Mouse (Mus musculus): ENCODE measurements at regions not wholly inside any gene's neighbourhood (a gene's known extent, or its start where the extent isn't known, plus 50 kb on each side); places are given as distances from the start of the nearest gene placed in this dataset.

DNA sequence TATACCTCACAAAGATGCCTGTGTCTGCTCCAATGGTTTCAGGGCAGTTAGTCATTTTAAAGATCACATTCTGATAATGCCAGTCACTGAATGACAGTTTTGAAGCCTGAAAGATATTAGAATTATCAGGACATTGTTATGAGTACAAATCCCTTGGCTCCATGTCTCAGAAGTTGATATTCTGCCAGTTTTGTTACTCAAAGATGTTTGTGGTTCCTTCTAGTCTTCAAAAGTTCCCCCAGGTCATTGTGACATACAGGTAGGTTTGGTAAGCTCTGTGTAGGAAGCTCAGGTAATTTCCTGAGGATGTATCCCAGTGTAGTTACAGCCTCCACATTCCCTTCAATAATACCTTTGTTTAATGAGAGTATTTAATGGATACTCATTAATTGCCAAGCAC lies 169.0 kb upstream of the Bank1 start:
- no peaks in the 10 kb centered on the region for H3K36me3 ChIP-seq
- H3K4me3 ChIP-seq (replicated peaks) = no peak overlapping the region
- H3K4me2 ChIP-seq = no peak overlapping the region
- no peaks in the 10 kb centered on the region for H3K27me3 ChIP-seq
- H3K9me3 ChIP-seq = no peaks in the 10 kb centered on the region
- no peak overlapping the region for H3K27ac ChIP-seq
- H3K4me1 ChIP-seq (replicated peaks) = no peaks in the 10 kb centered on the region
- no peak overlapping the region for H3K9ac ChIP-seq (replicated peaks)
- ATAC-seq (ENCODE audit: insufficient number of reproducible peaks, insufficient read depth, low FRiP score, low TSS enrichment, low read depth) = no peak

DNA sequence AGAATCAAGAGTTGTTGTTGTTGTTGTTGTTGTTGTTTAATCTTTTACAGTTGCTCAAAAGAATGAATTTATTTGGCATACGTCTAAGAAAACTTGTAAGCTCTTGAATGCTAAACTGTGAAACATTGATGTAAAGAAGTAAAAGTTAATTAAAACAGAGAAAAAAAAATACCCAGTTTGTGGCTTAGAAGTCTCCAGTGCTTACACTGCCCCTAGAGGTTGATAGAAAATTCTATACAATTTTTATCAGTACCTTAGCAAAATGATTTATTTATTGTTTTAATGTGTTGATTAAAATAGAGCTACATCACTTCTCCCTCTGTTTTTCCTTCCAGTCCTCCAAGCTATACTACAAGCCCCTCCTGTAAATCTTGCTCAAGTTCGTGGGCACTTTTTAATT lies 165.8 kb upstream of the Bank1 start:
- no peak overlapping the region for H3K4me3 ChIP-seq (replicated peaks)
- WGBS = 76% methylated on average over 2 of the region's 2 CpGs
- H3K4me1 ChIP-seq (replicated peaks) = no peaks in the 10 kb centered on the region
- H3K36me3 ChIP-seq = no peaks in the 10 kb centered on the region
- H3K27ac ChIP-seq = no peak overlapping the region
- ATAC-seq (ENCODE audit: insufficient number of reproducible peaks, insufficient read depth, low FRiP score, low TSS enrichment, low read depth) = no peak
- H3K4me2 ChIP-seq = no peak overlapping the region
- no peak overlapping the region for H3K9ac ChIP-seq (replicated peaks)
- no peaks in the 10 kb centered on the region for H3K9me3 ChIP-seq
- no peaks in the 10 kb centered on the region for H3K27me3 ChIP-seq

DNA sequence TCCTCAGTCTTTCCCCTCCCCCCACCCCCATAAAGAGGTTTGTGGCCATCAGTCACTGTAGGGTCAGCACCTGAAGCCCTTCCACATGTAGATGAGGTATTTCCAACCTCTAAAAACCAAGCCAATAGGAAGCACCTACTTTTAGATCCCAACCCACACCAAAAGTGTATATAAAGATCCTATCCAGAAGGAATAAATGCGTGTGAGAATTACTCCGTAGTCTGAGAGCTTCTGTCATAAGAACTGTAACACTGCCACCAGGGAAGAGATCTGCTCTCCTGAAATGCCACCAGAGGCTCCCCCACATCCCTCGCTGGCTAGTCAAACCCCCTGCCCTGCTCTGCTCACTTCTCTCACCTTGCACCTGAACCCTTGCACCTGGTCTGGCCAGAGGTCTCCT lies 145.8 kb upstream of the Bank1 start:
- Histone ChIP-seq H3K36me3 (no peaks in the 10 kb centered on the region), H3K27me3 (no peaks in the 10 kb centered on the region), H3K4me1 (replicated peaks) (no peaks in the 10 kb centered on the region), H3K9me3 (no peaks in the 10 kb centered on the region), H3K27ac (no peak overlapping the region), H3K4me2 (no peak overlapping the region), H3K9ac (replicated peaks) (no peak overlapping the region), H3K4me3 (replicated peaks) (no peak overlapping the region)
- ATAC-seq (ENCODE audit: insufficient number of reproducible peaks, insufficient read depth, low FRiP score, low TSS enrichment, low read depth) = no peak
- 86% methylated on average over 3 of the region's 3 CpGs for WGBS

DNA sequence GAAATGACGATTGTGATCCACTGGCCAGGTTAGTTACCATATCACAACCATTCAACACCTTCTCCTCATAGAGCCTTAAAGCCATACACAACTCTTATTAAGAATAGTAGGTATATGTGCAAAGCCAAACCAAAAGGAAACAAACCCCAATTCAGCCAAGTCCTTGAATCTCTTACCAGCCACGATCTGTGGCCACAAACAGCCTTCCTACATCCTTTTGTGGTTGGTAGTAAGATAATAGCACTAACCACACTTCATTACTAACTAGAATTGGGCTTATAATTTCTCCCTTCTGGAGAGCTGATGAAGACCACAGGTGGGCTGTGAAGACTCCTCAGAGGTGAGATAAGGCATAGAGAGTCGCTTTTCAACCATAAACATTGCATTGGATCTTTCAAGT lies 136.9 kb upstream of the Bank1 start:
- H3K4me3 ChIP-seq (replicated peaks) = no peak overlapping the region
- H3K36me3 ChIP-seq = no peaks in the 10 kb centered on the region
- ATAC-seq (ENCODE audit: insufficient number of reproducible peaks, insufficient read depth, low FRiP score, low TSS enrichment, low read depth) = no peak
- H3K27me3 ChIP-seq = no peaks in the 10 kb centered on the region
- WGBS = 85% methylated on average over 3 of the region's 3 CpGs
- H3K9me3 ChIP-seq = no peaks in the 10 kb centered on the region
- no peaks in the 10 kb centered on the region for H3K4me1 ChIP-seq (replicated peaks)
- H3K4me2 ChIP-seq = no peak overlapping the region
- H3K27ac ChIP-seq = no peak overlapping the region
- H3K9ac ChIP-seq (replicated peaks) = no peak overlapping the region

DNA sequence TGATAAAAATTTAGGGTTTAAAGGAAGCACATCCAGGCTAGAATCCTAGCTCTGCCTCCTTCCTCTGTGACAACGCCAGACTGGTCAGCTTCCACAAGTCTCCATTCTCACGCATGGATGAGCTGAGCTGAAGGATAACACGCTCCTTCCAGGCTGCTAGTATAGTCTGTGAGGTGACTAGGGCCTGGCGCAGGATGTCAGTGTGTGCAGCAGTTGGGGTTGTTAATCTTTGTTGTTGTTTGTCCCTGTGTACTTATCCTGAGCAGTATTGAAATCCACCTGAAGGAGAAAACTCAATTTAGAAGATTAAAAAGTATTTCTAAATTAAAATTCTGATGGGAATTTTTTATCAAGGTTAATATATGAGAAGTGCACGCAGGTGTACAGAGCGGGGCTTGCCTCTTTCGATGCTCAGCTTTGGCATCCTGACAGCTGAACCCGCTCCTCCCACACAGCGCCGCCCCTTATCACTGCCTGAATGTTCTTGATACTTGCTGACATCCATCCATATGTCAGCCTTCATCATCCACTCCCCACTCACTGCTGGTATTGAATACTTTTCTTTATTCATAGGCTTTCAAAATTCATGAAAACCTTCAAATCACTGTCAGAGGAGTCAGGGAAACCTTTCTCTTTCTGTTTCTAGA lies 130.7 kb upstream of the Bank1 start:
- Histone ChIP-seq H3K27ac (no peak overlapping the region), H3K4me1 (replicated peaks) (no peaks in the 10 kb centered on the region), H3K36me3 (no peaks in the 10 kb centered on the region), H3K4me2 (no peak overlapping the region), H3K27me3 (no peaks in the 10 kb centered on the region), H3K4me3 (replicated peaks) (no peak overlapping the region), H3K9ac (replicated peaks) (no peak overlapping the region), H3K9me3 (no peaks in the 10 kb centered on the region)
- ATAC-seq (ENCODE audit: insufficient number of reproducible peaks, insufficient read depth, low FRiP score, low TSS enrichment, low read depth) = no peak
- WGBS = 80% methylated on average over 10 of the region's 10 CpGs

DNA sequence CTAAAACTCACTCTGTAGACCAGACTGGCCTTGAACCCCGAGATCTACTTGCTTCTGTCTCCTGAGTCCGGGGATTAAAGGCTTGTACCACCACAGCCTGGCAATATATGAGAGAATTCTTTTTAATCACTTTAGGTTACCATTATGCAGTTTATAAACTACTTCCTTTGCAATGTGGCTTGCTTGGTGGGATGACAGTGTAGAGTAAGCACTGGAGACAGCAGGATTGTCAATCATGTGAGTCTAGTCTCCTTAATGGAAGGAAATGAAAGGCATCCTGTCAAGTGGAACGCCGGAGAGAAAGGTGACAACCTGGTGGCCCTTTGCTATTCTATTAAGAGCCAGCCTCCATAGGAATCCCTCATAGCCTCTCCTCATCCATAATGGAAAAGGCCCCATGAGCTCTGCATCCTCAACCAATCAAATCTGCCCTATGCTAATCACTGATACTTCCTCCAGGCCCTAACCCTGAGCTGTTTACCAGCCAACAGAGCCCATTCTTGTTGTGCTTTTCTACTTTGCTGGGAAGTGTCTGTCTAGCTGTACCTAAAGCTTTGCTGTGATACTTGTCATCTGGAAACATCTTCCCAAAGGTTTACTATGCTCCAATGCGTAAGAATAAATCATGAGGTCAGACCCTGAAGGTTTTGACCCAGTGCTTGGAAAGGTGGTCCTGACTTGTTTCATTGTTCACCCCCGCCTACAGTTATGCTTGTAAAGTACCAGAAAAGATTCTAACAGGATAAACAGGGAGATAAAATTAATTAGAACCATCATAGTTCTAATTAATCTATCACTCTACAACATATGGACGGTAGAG lies 130.0 kb upstream of the Bank1 start:
- ATAC-seq (ENCODE audit: insufficient number of reproducible peaks, insufficient read depth, low FRiP score, low TSS enrichment, low read depth) = no peak
- no peaks in the 10 kb centered on the region for H3K4me1 ChIP-seq (replicated peaks)
- H3K27me3 ChIP-seq = no peaks in the 10 kb centered on the region
- no peak overlapping the region for H3K9ac ChIP-seq (replicated peaks)
- no peak overlapping the region for H3K4me2 ChIP-seq
- H3K27ac ChIP-seq = no peak overlapping the region
- H3K9me3 ChIP-seq = no peaks in the 10 kb centered on the region
- no peak overlapping the region for H3K4me3 ChIP-seq (replicated peaks)
- no peaks in the 10 kb centered on the region for H3K36me3 ChIP-seq
- 74% methylated on average over 7 of the region's 7 CpGs for WGBS

DNA sequence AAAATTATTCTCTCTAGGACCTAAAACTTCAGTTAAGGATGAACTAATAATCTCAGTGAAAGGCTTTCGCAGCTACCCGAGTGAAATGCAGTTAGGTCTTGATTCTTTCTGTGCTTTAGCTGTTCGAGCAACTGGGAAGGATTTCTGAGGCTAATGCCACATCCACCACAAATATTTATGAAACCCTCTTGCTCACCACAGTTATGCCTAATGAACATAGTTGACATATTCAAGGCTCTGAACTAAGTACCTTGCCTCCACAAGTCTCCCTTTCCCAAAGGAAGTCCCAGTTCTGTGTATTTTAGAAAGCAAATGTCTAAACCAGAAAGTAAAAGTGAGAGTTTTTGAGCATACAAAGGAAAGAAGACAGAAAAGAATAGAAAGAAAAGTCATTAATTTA lies 129.1 kb upstream of the Bank1 start:
- Histone ChIP-seq H3K4me2 (no peak overlapping the region), H3K36me3 (no peaks in the 10 kb centered on the region), H3K27me3 (no peaks in the 10 kb centered on the region), H3K27ac (no peak overlapping the region), H3K9me3 (no peaks in the 10 kb centered on the region), H3K4me3 (replicated peaks) (no peak overlapping the region), H3K9ac (replicated peaks) (no peak overlapping the region), H3K4me1 (replicated peaks) (no peaks in the 10 kb centered on the region)
- WGBS = 80% methylated on average over 3 of the region's 3 CpGs
- ATAC-seq (ENCODE audit: insufficient number of reproducible peaks, insufficient read depth, low FRiP score, low TSS enrichment, low read depth) = no peak

DNA sequence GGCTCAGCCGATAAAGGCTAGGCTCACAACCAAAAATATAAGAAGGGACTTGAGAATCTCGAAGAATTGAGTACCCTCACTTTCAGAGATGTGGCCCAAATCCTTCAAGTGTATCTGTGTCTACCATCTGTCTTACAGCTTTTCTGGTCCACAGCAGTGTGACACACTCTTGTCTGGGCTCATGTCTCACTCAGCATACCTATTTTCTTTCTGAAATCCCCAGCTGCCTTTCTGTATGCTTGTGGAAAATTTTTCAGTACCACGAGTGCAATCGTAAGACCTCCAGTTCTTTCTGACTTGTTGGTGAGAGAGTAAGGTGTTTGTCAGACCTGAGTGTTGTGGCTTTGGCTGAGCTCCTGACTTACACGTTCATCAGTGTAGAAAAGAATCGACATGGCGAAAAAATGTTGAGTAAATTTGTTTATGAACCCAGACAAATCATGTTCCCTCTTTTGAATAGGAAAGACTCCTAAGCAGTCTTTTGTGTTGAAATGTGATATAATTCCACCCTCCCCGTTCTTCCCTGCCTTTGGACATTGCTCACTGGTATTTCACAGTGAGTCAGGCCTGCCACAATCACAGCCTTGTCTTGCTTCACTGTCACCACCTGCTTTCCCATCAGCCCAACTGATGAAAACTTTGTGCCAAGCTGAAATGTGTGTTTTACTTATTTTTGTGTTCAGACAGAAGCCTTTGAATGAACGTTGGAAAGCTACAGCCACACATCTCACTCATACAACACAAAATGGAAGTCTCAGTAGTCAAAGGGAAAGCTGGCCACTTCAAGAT lies 125.3 kb upstream of the Bank1 start:
- no peak overlapping the region for H3K27ac ChIP-seq
- no peak for ATAC-seq (ENCODE audit: insufficient number of reproducible peaks, insufficient read depth, low FRiP score, low TSS enrichment, low read depth)
- H3K27me3 ChIP-seq = peaks cover 2% of the 10 kb centered on the region; the same call in 1 of the 2 replicates
- WGBS = 86% methylated on average over 9 of the region's 9 CpGs
- no peak overlapping the region for H3K4me2 ChIP-seq
- H3K36me3 ChIP-seq = no peaks in the 10 kb centered on the region
- no peak overlapping the region for H3K9ac ChIP-seq (replicated peaks)
- no peaks in the 10 kb centered on the region for H3K4me1 ChIP-seq (replicated peaks)
- no peaks in the 10 kb centered on the region for H3K9me3 ChIP-seq
- no peak overlapping the region for H3K4me3 ChIP-seq (replicated peaks)

DNA sequence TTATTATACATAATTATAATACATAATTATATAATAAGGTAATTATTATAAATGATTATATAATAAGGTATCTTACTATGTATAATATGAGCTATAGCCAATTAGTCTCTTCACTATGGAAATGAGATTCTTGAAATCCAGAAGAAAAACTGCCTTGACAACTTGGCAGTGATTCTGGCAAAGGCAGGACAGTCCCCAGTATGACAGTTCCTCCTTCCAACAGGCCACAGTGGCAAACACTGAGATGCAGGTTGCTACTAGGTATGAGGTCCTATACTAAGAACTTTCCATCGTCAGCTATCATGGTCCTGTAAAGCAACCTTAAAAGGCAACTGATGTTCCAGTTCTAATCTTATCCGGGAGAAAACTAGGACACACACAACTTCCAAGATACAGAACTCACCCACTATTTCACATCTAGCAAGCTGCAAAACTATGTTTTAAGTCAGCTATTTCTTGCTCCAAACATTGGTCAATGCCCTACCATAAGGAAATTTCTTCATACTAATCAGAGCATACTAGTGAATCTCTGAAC lies 124.6 kb upstream of the Bank1 start:
- Histone ChIP-seq H3K9ac (replicated peaks) (no peak overlapping the region), H3K4me2 (no peak overlapping the region), H3K36me3 (no peaks in the 10 kb centered on the region), H3K4me1 (replicated peaks) (no peaks in the 10 kb centered on the region), H3K27me3 (peaks cover 6% of the 10 kb centered on the region; the same call in 1 of the 2 replicates), H3K4me3 (replicated peaks) (no peak overlapping the region), H3K9me3 (no peaks in the 10 kb centered on the region), H3K27ac (no peak overlapping the region)
- no peak for ATAC-seq (ENCODE audit: insufficient number of reproducible peaks, insufficient read depth, low FRiP score, low TSS enrichment, low read depth)
- WGBS = 98% methylated on average over 2 of the region's 2 CpGs

DNA sequence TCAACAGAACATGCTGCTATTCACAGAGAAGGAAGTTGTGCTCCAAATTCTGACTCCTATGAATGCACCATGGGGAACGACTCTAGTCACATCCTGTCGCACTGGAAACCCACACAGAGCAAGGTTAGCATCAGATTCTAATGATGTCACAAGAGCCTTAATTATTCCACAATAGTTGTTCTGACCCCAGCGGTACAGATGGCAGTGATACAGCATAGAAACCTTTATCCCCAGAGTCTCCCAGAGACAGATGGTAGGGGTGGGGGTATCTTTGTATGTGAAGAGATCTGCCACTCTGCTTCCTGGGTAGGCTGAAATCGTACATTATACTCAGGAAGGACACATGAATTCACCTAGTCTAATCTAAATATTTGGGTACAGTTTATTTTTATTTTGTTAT lies 123.5 kb upstream of the Bank1 start:
- ATAC-seq (ENCODE audit: insufficient number of reproducible peaks, insufficient read depth, low FRiP score, low TSS enrichment, low read depth) = no peak
- Histone ChIP-seq H3K4me2 (no peak overlapping the region), H3K4me1 (replicated peaks) (no peaks in the 10 kb centered on the region), H3K9me3 (no peaks in the 10 kb centered on the region), H3K36me3 (no peaks in the 10 kb centered on the region), H3K27me3 (peaks cover 6% of the 10 kb centered on the region; the same call in 1 of the 2 replicates), H3K4me3 (replicated peaks) (no peak overlapping the region), H3K9ac (replicated peaks) (no peak overlapping the region), H3K27ac (no peak overlapping the region)
- WGBS = 86% methylated on average over 4 of the region's 4 CpGs

DNA sequence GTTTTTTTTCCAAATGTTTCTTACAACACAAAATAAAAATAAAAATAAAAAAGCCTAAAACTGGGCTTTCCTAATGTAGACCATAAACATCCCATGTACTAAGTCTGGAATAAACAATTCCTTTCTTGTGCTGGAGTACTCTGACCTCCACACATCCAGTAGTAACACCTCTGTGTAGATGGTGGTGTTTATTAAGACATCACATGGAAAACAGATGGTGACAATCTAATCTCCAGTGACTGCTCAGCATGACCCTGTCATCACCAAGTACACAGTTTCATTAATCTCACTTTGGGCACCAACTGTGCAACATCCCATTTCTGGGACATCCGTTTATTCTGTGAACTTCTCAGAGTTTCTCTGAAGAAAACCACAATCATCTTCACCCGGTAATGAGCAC lies 118.7 kb upstream of the Bank1 start:
- Histone ChIP-seq H3K36me3 (no peaks in the 10 kb centered on the region), H3K4me1 (replicated peaks) (no peaks in the 10 kb centered on the region), H3K9me3 (no peaks in the 10 kb centered on the region), H3K9ac (replicated peaks) (no peak overlapping the region), H3K27me3 (peaks cover 16% of the 10 kb centered on the region; the same call in 1 of the 2 replicates), H3K4me2 (no peak overlapping the region), H3K4me3 (replicated peaks) (no peak overlapping the region), H3K27ac (no peak overlapping the region)
- ATAC-seq (ENCODE audit: insufficient number of reproducible peaks, insufficient read depth, low FRiP score, low TSS enrichment, low read depth) = no peak
- 29% methylated on average over 2 of the region's 2 CpGs for WGBS
